Mouse (Mus musculus): Measurements from ENCODE around the gene Gm20388.

- TF ChIP-seq CTCF (IDR thresholded peaks at IDR 0.05; ENCODE audit: low read depth) (no peak), EP300 (IDR thresholded peaks at IDR 0.05; ENCODE audit: low read depth) (no peak)
These were observed 2708.2 kb downstream of the Gm20388 start for GRCm38 (mm10) chr8:122618660-122619378.
